8 mouse cellular contexts compared by ENCODE assay signal in genomic region chr7:24237040-24237791, GRCm38 (mm10). TPM values are rescaled to one million over a fixed set of nuclear protein-coding genes. Genes with fewer than 3 reads are reported as not detected.
A peak's percentile ranks its signal among the peaks of the same experiment; 100 is the strongest.
DNase-seq lines count a peak whose midpoint lies in the region; ATAC-seq and TF ChIP-seq lines count a peak whose summit lies in the region.

TSS of gene Zfp109 (minus strand) at chr7:24237560.

- TF ChIP-seq EP300 in stomach, postnatal 0 days (optimal IDR thresholded peaks at IDR 0.05): no peak

- DNase-seq in c-Kit-positive CD71-positive TER-119-negative erythroid progenitor cells, embryonic 14.5 days (ENCODE audit: low read depth): peak; percentile 46
- peak; percentile 53 to 67 for DNase-seq in heart, postnatal 10 days
- DNase-seq in kidney, postnatal 36 days: peak; percentile 76 to 83
- peak; percentile 24 for DNase-seq in liver, embryonic 13.5 days
- peak; percentile 3 to 10 for DNase-seq in natural killer cell, adult 2 months (ENCODE audit: low spot score in 2 of 2)
- peak; percentile 63 for DNase-seq in stomach, postnatal 0 days (ENCODE audit: low spot score)

- ATAC-seq in forebrain, embryonic 13.5 days: peak; percentile 94
- peak; percentile 83 for ATAC-seq in liver, embryonic 13.5 days (ENCODE audit: low read depth)
- ATAC-seq in stomach, postnatal 0 days (ENCODE audit: low FRiP score, low TSS enrichment): peak; percentile 87

- H3K9me3 ChIP-seq in E14TG2a.4 (ENCODE audit: low read length): no peaks in the 10 kb centered on the region
- H3K9me3 ChIP-seq in forebrain, embryonic 13.5 days (replicated peaks): no peaks in the 10 kb centered on the region
- H3K9me3 ChIP-seq in liver, embryonic 13.5 days (replicated peaks): no peaks in the 10 kb centered on the region
- no peaks in the 10 kb centered on the region for H3K9me3 ChIP-seq in stomach, postnatal 0 days (ENCODE audit: control insufficient read depth, low read length)

- peaks cover 9% of the 10 kb centered on the region for H3K27me3 ChIP-seq in E14TG2a.4 (ENCODE audit: insufficient read depth, low read length)
- H3K27me3 ChIP-seq in forebrain, embryonic 13.5 days: 0 out of 2 replicates have a peak, but pooled peaks cover 3% of the 10 kb centered on the region
- no peaks in the 10 kb centered on the region for H3K27me3 ChIP-seq in liver, embryonic 13.5 days
- no peaks in the 10 kb centered on the region for H3K27me3 ChIP-seq in stomach, postnatal 0 days (ENCODE audit: control insufficient read depth, insufficient read depth, low read length)

- peaks cover 13% of the 10 kb centered on the region for H3K36me3 ChIP-seq in E14TG2a.4 (ENCODE audit: insufficient read depth, low read length)
- peaks cover 9% of the 10 kb centered on the region; the same call in 1 of the 2 replicates for H3K36me3 ChIP-seq in forebrain, embryonic 13.5 days (ENCODE audit: poor library complexity, severe bottlenecking)
- H3K36me3 ChIP-seq in liver, embryonic 13.5 days: peaks cover 7% of the 10 kb centered on the region; the same call in 1 of the 2 replicates
- H3K36me3 ChIP-seq in stomach, postnatal 0 days (ENCODE audit: control insufficient read depth, insufficient read depth, low read length): no peaks in the 10 kb centered on the region; the same call in 1 of the 2 replicates

- H3K4me2 ChIP-seq in forebrain, embryonic 13.5 days: peak within 1 kb of the TSS; percentile 60
- peak within 1 kb of the TSS; percentile 71 for H3K4me2 ChIP-seq in liver, embryonic 13.5 days
- H3K4me2 ChIP-seq in stomach, postnatal 0 days (replicated peaks; ENCODE audit: low read depth): peak within 1 kb of the TSS; percentile 73

- H3K4me3 ChIP-seq in E14TG2a.4 (replicated peaks; ENCODE audit: low read length): peak within 1 kb of the TSS; percentile 87
- peak within 1 kb of the TSS; percentile 72 for H3K4me3 ChIP-seq in forebrain, embryonic 13.5 days
- H3K4me3 ChIP-seq in liver, embryonic 13.5 days (replicated peaks): peak within 1 kb of the TSS; percentile 73
- peak within 1 kb of the TSS; percentile 72 for H3K4me3 ChIP-seq in stomach, postnatal 0 days (ENCODE audit: low read depth, low read length)

- H3K4me1 ChIP-seq in E14TG2a.4 (replicated peaks; ENCODE audit: low read depth, low read length): peaks cover 8% of the 10 kb centered on the region
- peaks cover 9% of the 10 kb centered on the region for H3K4me1 ChIP-seq in forebrain, embryonic 13.5 days
- peaks cover 11% of the 10 kb centered on the region for H3K4me1 ChIP-seq in liver, embryonic 13.5 days (replicated peaks)
- H3K4me1 ChIP-seq in stomach, postnatal 0 days (replicated peaks; ENCODE audit: control insufficient read depth, insufficient read depth): no peaks in the 10 kb centered on the region; the same call in 1 of the 2 replicates

- no peak within 1 kb of the TSS for H3K27ac ChIP-seq in forebrain, embryonic 13.5 days
- H3K27ac ChIP-seq in liver, embryonic 13.5 days: no peak within 1 kb of the TSS
- H3K27ac ChIP-seq in stomach, postnatal 0 days (replicated peaks): no peak within 1 kb of the TSS

- intact Hi-C loops in heart, postnatal 10 days (cut with DNase I): no loop called here

- 6% methylated on average over 28 of the region's 28 CpGs for WGBS in forebrain, embryonic 13.5 days
- WGBS in liver, embryonic 13.5 days (ENCODE audit: insufficient replicate concordance): 4% methylated on average over 28 of the region's 28 CpGs
- 5% methylated on average over 28 of the region's 28 CpGs for WGBS in stomach, postnatal 0 days

- no peak for TF ChIP-seq CTCF in E14TG2a.4 (conservative IDR thresholded peaks at IDR 0.05; ENCODE audit: low read length)
- TF ChIP-seq CTCF in stomach, postnatal 0 days (IDR thresholded peaks at IDR 0.05; ENCODE audit: low read depth): peak; percentile 18; the same call in 1 of the 2 replicates

- H3K9ac ChIP-seq in forebrain, embryonic 13.5 days: peak within 1 kb of the TSS; percentile 81
- peak within 1 kb of the TSS; percentile 70 for H3K9ac ChIP-seq in liver, embryonic 13.5 days
- peak within 1 kb of the TSS; percentile 67 for H3K9ac ChIP-seq in stomach, postnatal 0 days (ENCODE audit: low read length)

RNA-seq across cellular contexts. Expression of gene Zfp109, which starts in this region (rescaled TPM):
- 4.5 and 4.6 TPM in 2 replicates for polyA plus RNA-seq in forebrain, embryonic 13.5 days (2015; fragmentation: Nextera tagmentation; extraction: Ambion mirVana)
- total RNA-seq in heart, postnatal 10 days (2021): 1 to 10 TPM; 1.3 to 2.1 TPM
- 1.3 and 2.3 TPM in 2 replicates for polyA plus RNA-seq in liver, embryonic 13.5 days (2015; fragmentation: Nextera tagmentation; extraction: Ambion mirVana)
- polyA plus RNA-seq in stomach, postnatal 0 days (2015; fragmentation: Nextera tagmentation; extraction: Ambion mirVana): 1.4 and 1.6 TPM in 2 replicates

Comparison
In these comparisons a context has a peak if more than half of its experiments do, and no peak if none do; other contexts are left out.
1. DNase-seq: peak in every context shown above with its lines; median percentile 80 in kidney, postnatal 36 days; 63 in stomach, postnatal 0 days; 60 in heart, postnatal 10 days; 46 in c-Kit-positive CD71-positive TER-119-negative erythroid progenitor cells, embryonic 14.5 days; 24 in liver, embryonic 13.5 days; 6 in natural killer cell, adult 2 months.